Mouse (Mus musculus) intestine, postnatal 0 days (tissue): ENCODE measurements around the gene Pycard. TPM values are rescaled to one million over a fixed set of nuclear protein-coding genes. Genes with fewer than 3 reads are reported as not detected.
"Not testable (repeated sequence)": the region's sequence is repeated elsewhere in the genome, so short reads cannot be mapped to it uniquely, and the experiment has no call there.

Experiments used
- ATAC-seq: fragments of 200-750 bp; cut with Nextera tagmentation; 2 replicates; pipeline ENCODE4 v1.8.0; 2017; ENCODE audit warnings: mild to moderate bottlenecking, moderate TSS enrichment, moderate library complexity
- H3K27ac ChIP-seq: fragments of 300-500 bp; sonication (generic); 2 replicates; pipeline ENCODE4 v1.5.1; 2014; ENCODE audit warnings: mild to moderate bottlenecking, low read depth, low read length, moderate library complexity
- H3K27me3 ChIP-seq: fragments of 300-500 bp; sonication (generic); replicated peaks from 2 replicates; pipeline ENCODE4 v1.6.1; 2014; ENCODE audit warnings: low read length, mixed read lengths; ENCODE audit not compliant: control insufficient read depth, insufficient read depth
- H3K36me3 ChIP-seq: fragments of 300-500 bp; sonication (generic); 2 replicates; pipeline ENCODE4 v1.6.1; 2014; ENCODE audit warnings: mild to moderate bottlenecking, moderate library complexity; ENCODE audit not compliant: control insufficient read depth, insufficient read depth
- H3K4me1 ChIP-seq: fragments of 300-500 bp; sonication (generic); replicated peaks from 2 replicates; pipeline ENCODE4 v1.6.1; 2014; ENCODE audit warnings: antibody characterized with exemption, low read length, mixed read lengths; ENCODE audit not compliant: control insufficient read depth, insufficient read depth
- H3K4me2 ChIP-seq: fragments of 300-500 bp; sonication (generic); replicated peaks from 2 replicates; pipeline ENCODE4 v1.6.1; 2014; ENCODE audit warnings: low read depth, mild to moderate bottlenecking, moderate library complexity
- H3K4me3 ChIP-seq: fragments of 300-500 bp; sonication (generic); 2 replicates; pipeline ENCODE4 v1.5.1; 2014; ENCODE audit warnings: low read depth, low read length
- H3K9ac ChIP-seq: fragments of 300-500 bp; sonication (generic); 2 replicates; pipeline ENCODE4 v1.6.1; 2014; ENCODE audit warnings: mild to moderate bottlenecking, low read depth, low read length
- H3K9me3 ChIP-seq: fragments of 300-500 bp; sonication (generic); 2 replicates; pipeline ENCODE4 v1.6.1; 2016; ENCODE audit warnings: mixed run types; ENCODE audit not compliant: control insufficient read depth
- CTCF ChIP-seq: sonication (generic); IDR thresholded peaks from 2 replicates; pipeline ENCODE4 v1.5.1; 2016; ENCODE audit warnings: low read depth, mild to moderate bottlenecking, control low read depth, antibody characterized with exemption, moderate library complexity
- WGBS: fragments of 180-500 bp; shearing (Covaris S2); extraction: QIAGEN DNeasy Blood & Tissue Kit; methylation state at CpG from one replicate; pipeline ENCODE4 v1.1.7; 2014; 5-methylcytosine and 5-hydroxymethylcytosine counted together
- polyA plus RNA-seq: library from polyadenylated mRNA; unstranded; fragments of >200 nt; fragmentation: Nextera tagmentation; extraction: Ambion mirVana; gene quantifications from 2 replicates; pipeline ENCODE4 v1.2.1, GENCODE M21; 2015

Gene Pycard
- polyA plus RNA-seq, 1 experiment from 2014 or later = 537 TPM

DNA sequence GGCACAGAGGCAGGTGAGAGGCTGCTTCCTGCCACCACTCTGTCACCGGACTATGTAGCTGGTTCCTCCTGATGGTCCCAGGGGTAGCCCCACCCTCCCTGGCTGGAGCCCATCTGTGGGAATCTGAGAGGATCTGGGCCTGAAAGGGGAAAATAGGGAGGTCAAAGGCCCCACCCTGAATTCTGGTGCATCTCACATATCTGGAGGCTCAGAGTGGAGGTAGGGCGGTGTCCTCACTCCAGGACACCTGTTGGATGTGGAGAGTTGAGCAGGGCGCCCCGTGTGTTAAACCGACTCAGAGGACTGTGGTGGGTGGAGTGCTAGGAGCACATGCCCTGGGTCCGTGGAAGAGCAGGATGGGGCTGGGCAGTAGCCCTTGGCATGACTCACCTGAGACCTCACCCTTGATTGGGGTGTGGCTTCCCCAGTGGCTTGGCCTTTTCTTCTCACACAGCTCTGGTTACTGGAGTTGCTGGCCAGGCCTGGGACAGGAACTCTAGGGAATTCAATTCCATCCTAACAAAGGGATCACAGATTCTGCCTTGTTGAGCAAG is 47.1 kb downstream of the Pycard start, which contains the start of gene Prss36:
Prss36 (minus strand) TSS at position 256 of the 554 bp plus-strand sequence.
- Histone ChIP-seq H3K9me3 (no peaks in the 10 kb centered on the region), H3K4me1 (no peaks in the 10 kb centered on the region), H3K27me3 (peaks cover 11% of the 10 kb centered on the region), H3K4me3 (no peak within 1 kb of the TSS), H3K4me2 (no peak within 1 kb of the TSS), H3K27ac (no peak within 1 kb of the TSS), H3K9ac (no peak within 1 kb of the TSS), H3K36me3 (no peaks in the 10 kb centered on the region)
- peak; percentile 70 for ATAC-seq
- TF ChIP-seq CTCF = no peak
- WGBS = 49% methylated on average over 6 of the region's 6 CpGs

DNA sequence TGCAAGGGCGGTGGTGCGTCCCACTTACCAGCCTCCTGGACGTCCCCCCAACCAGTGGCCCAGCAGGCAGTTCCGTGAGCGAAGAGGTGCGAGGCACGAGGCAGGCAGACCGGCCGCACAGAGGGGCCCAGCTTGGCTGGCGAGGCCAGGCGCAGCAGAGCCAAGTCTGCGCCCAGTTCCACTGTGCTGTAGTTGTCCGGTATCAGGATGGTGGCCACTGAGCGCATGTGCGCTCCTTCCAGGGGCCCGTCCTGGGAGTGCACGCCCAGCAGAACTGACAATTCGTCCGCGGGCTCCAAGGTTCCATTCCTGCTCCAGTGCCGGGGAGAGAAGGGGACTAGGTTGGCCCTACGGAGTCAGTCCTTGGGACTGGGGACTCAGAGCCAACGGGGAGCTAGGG is 49.1 kb downstream of the Pycard start:
- Histone ChIP-seq H3K9me3 (no peaks in the 10 kb centered on the region), H3K27me3 (peaks cover 11% of the 10 kb centered on the region), H3K27ac (no peak overlapping the region), H3K4me2 (peak overlapping the region; percentile 4; the same call in 1 of the 2 replicates), H3K36me3 (no peaks in the 10 kb centered on the region), H3K4me3 (no peak overlapping the region), H3K9ac (no peak overlapping the region), H3K4me1 (no peaks in the 10 kb centered on the region)
- 9% methylated on average over 23 of the region's 23 CpGs for WGBS
- TF ChIP-seq CTCF = no peak
- peak; percentile 19; the same call in 1 of the 2 replicates for ATAC-seq

DNA sequence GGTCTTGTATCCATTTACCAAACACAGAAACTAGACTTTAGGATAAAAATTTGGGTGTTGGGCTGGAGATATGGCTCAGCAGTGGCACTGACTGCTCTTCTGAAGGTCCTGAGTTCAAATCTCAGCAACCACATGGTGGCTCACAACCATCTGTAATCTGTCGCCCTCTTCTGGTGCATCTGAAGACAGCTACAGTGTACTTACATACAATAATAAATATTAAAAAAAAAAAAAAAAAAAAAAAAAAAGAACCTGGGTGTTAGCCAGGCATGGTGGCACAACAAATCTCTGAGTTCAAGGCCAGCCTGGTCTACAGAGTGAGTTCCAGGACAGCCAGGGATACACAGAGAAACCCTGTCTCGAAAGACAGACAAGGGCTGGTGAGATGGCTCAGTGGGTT is 51.6 kb downstream of the Pycard start:
- H3K27ac ChIP-seq, H3K4me3 ChIP-seq, H3K4me2 ChIP-seq, H3K36me3 ChIP-seq, H3K4me1 ChIP-seq, H3K9ac ChIP-seq, ATAC-seq, H3K9me3 ChIP-seq: not testable (repeated sequence)
- TF ChIP-seq CTCF = peak; percentile 51
- 51% methylated on average over 2 of the region's 2 CpGs for WGBS
- H3K27me3 ChIP-seq = peaks cover 11% of the 10 kb centered on the region

Other genes with a start within 250 kb of the Pycard start
- 2.1 and 2.2 TPM in 2 replicates for gene Fbxl19, start 249.3 kb downstream of the Pycard start, polyA plus RNA-seq
- gene Orai3, start 224.1 kb downstream of the Pycard start, polyA plus RNA-seq = 18.7 and 21.8 TPM in 2 replicates
- gene Setd1a, start 217.2 kb downstream of the Pycard start, polyA plus RNA-seq = 9.7 and 9.9 TPM in 2 replicates
- not detected in 2 replicates for gene Gm49388, start 208.3 kb downstream of the Pycard start, polyA plus RNA-seq
- gene Hsd3b7, start 193.3 kb downstream of the Pycard start, polyA plus RNA-seq = 35.2 and 37.3 TPM in 2 replicates
- 38.9 and 46.6 TPM in 2 replicates for gene Stx4a, start 169.6 kb downstream of the Pycard start, polyA plus RNA-seq
- gene Stx1b, start 169.3 kb downstream of the Pycard start, polyA plus RNA-seq = 0.74 and 1.1 TPM in 2 replicates
- gene Zfp646, start 117.6 kb downstream of the Pycard start, polyA plus RNA-seq = 4.5 and 5.4 TPM in 2 replicates
- gene Zfp668, start 117.0 kb downstream of the Pycard start, polyA plus RNA-seq = 5.4 and 6.1 TPM in 2 replicates
- 2.4 and 2.9 TPM in 2 replicates for gene Prss53, start 102.9 kb downstream of the Pycard start, polyA plus RNA-seq
- gene Gm21974, start 98.4 kb downstream of the Pycard start, polyA plus RNA-seq = not detected in 2 replicates
- gene Vkorc1, start 98.2 kb downstream of the Pycard start, polyA plus RNA-seq = 194 and 219 TPM in 2 replicates
- gene Bckdk, start 89.8 kb downstream of the Pycard start, polyA plus RNA-seq = 94.0 and 94.2 TPM in 2 replicates
- 17.4 and 18.0 TPM in 2 replicates for gene Kat8, start 81.4 kb downstream of the Pycard start, polyA plus RNA-seq
- 63.0 and 64.4 TPM in 2 replicates for gene Prss8, start 63.8 kb downstream of the Pycard start, polyA plus RNA-seq
- gene Prss36, start 47.1 kb downstream of the Pycard start, polyA plus RNA-seq = 6.3 and 6.6 TPM in 2 replicates
- gene Fus, start 26.4 kb downstream of the Pycard start, polyA plus RNA-seq = 120 and 132 TPM in 2 replicates
- gene Trim72, start 10.1 kb upstream of the Pycard start, polyA plus RNA-seq = 0.29 and 0.47 TPM in 2 replicates
- gene Itgam, start 68.8 kb upstream of the Pycard start, polyA plus RNA-seq = 0.70 and 0.88 TPM in 2 replicates
- gene Gm49368, start 68.8 kb upstream of the Pycard start, polyA plus RNA-seq = not detected in 2 replicates
- 1.6 TPM in 2 replicates for gene Itgax, start 135.7 kb upstream of the Pycard start, polyA plus RNA-seq
- gene Itgad, start 160.5 kb upstream of the Pycard start, polyA plus RNA-seq = not detected in 2 replicates
- 0.24 and 0.90 TPM in 2 replicates for gene Cox6a2, start 212.5 kb upstream of the Pycard start, polyA plus RNA-seq
- 12.1 and 14.0 TPM in 2 replicates for gene Armc5, start 243.5 kb upstream of the Pycard start, polyA plus RNA-seq
- gene 9130023H24Rik, start 244.2 kb upstream of the Pycard start, polyA plus RNA-seq = 3.6 and 4.2 TPM in 2 replicates